Mouse (Mus musculus) C2C12 (cell line): ENCODE measurements at regions not wholly inside any gene's neighbourhood (a gene's known extent, or its start where the extent isn't known, plus 50 kb on each side); places are given as distances from the start of the nearest gene placed in this dataset.

ENCODE experiments used
- H3K27me3 ChIP-seq: one replicate; pipeline ENCODE4 v1.6.1; 2011; ENCODE audit not compliant: control insufficient read depth, insufficient read depth, insufficient read length
- H3K36me3 ChIP-seq: one replicate; pipeline ENCODE4 v1.6.1; 2011; ENCODE audit not compliant: control insufficient read depth, insufficient read depth
- H3K4me3 ChIP-seq: one replicate; pipeline ENCODE4 v1.5.1; 2011; ENCODE audit warnings: mild to moderate bottlenecking, control low read depth; ENCODE audit not compliant: poor library complexity, insufficient read depth, severe bottlenecking
- H3K79me2 ChIP-seq: one replicate; pipeline ENCODE4 v1.6.1; 2011; ENCODE audit not compliant: control insufficient read depth, insufficient read depth
- H3K79me3 ChIP-seq: one replicate; pipeline ENCODE4 v1.6.1; 2011; ENCODE audit warnings: low read depth, control low read depth
- H3ac ChIP-seq: one replicate; pipeline ENCODE3; 2011; ENCODE audit warnings: low read depth; ENCODE audit not compliant: control insufficient read depth, insufficient read length
- CEBPB ChIP-seq: IDR thresholded peaks from one replicate; pipeline ENCODE4 v1.6.1; 2011; ENCODE audit warnings: low read depth, mild to moderate bottlenecking, control low read depth, moderate library complexity
- CTCF ChIP-seq: IDR thresholded peaks from one replicate; pipeline ENCODE4 v1.5.1; 2011; ENCODE audit not compliant: control insufficient read depth, insufficient read depth, insufficient read length
- FOSL1 ChIP-seq: IDR thresholded peaks from one replicate; pipeline ENCODE4 v1.8.0; 2011; ENCODE audit warnings: mild to moderate bottlenecking, low read length; ENCODE audit not compliant: poor library complexity, insufficient read depth, severe bottlenecking
- MAX ChIP-seq: IDR thresholded peaks from one replicate; pipeline ENCODE4 v1.6.1; 2011; ENCODE audit warnings: mild to moderate bottlenecking, control low read depth
- MYOD1 ChIP-seq: IDR thresholded peaks from one replicate; pipeline ENCODE4 v1.6.1; 2011; ENCODE audit warnings: low read depth; ENCODE audit not compliant: control insufficient read depth, insufficient read length
- MYOG ChIP-seq: IDR thresholded peaks from one replicate; pipeline ENCODE4 v1.6.1; 2011; ENCODE audit not compliant: control insufficient read depth, insufficient read length; ENCODE audit errors: extremely low read depth
- USF1 ChIP-seq: IDR thresholded peaks from one replicate; pipeline ENCODE4 v1.6.1; 2011; ENCODE audit warnings: low read depth, mild to moderate bottlenecking, control low read depth, moderate library complexity

DNA sequence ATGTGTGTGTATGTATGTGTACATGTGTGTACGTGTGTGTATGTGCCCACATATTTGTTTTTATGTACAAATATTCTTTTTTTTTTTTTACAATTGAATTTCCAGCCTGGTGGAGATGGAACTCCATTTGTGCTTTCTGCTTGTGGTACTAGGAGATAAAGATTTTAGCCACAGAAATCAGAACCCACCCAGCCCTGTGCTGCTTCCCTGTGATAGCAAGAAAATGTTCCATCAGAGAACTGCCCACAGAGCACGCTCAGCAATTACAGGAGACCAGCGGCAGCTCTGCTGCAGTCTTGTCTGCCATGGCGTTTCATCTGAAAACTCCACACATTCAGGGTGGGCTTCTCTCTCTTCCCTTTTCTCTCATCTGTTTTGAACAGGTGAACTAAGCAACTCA, 118.7 kb upstream of the L3mbtl4 start:
- Histone ChIP-seq H3K27me3 (no peaks in the 10 kb centered on the region), H3K79me2 (no peaks in the 10 kb centered on the region), H3K36me3 (no peaks in the 10 kb centered on the region), H3K4me3 (no peak overlapping the region), H3K79me3 (no peaks in the 10 kb centered on the region), H3ac (no peak overlapping the region)
- TF ChIP-seq FOSL1, result no peak
- TF ChIP-seq MYOD1, result no peak
- no peak for TF ChIP-seq MAX
- no peak for TF ChIP-seq CTCF

GRCm38 (mm10) chr17:68158172-68158651, 115.4 kb upstream of the L3mbtl4 start:
- no peaks in the 10 kb centered on the region for H3K79me3 ChIP-seq
- H3K36me3 ChIP-seq, result no peaks in the 10 kb centered on the region
- no peak overlapping the region for H3ac ChIP-seq
- no peak overlapping the region for H3K4me3 ChIP-seq
- no peak for TF ChIP-seq MYOG
- TF ChIP-seq USF1, result no peak
- no peak for TF ChIP-seq FOSL1
- no peak for TF ChIP-seq CEBPB
- no peak for TF ChIP-seq CTCF
- no peak for TF ChIP-seq MAX
- no peak for TF ChIP-seq MYOD1
- H3K79me2 ChIP-seq, result no peaks in the 10 kb centered on the region
- H3K27me3 ChIP-seq, result no peaks in the 10 kb centered on the region

- Histone ChIP-seq H3K27me3 (no peaks in the 10 kb centered on the region), H3K79me2 (no peaks in the 10 kb centered on the region), H3K79me3 (no peaks in the 10 kb centered on the region), H3K4me3 (no peak overlapping the region), H3K36me3 (no peaks in the 10 kb centered on the region), H3ac (no peak overlapping the region)
- TF ChIP-seq CEBPB, result no peak
- TF ChIP-seq USF1, result peak; percentile 50
- TF ChIP-seq MYOG, result no peak
- no peak for TF ChIP-seq MYOD1
Measured at GRCm38 (mm10) chr17:68161107-68161506, 112.5 kb upstream of the L3mbtl4 start.

GRCm38 (mm10) chr17:68163545-68163944, 110.1 kb upstream of the L3mbtl4 start:
- Histone ChIP-seq H3ac (no peak overlapping the region), H3K4me3 (no peak overlapping the region), H3K79me3 (no peaks in the 10 kb centered on the region), H3K27me3 (no peaks in the 10 kb centered on the region), H3K79me2 (no peaks in the 10 kb centered on the region), H3K36me3 (no peaks in the 10 kb centered on the region)
- TF ChIP-seq USF1 (no peak), MAX (peak; percentile 82), FOSL1 (no peak), MYOD1 (no peak), CTCF (no peak)

- Histone ChIP-seq H3K4me3 (no peak overlapping the region), H3K79me3 (no peaks in the 10 kb centered on the region), H3K27me3 (no peaks in the 10 kb centered on the region), H3ac (no peak overlapping the region), H3K36me3 (no peaks in the 10 kb centered on the region), H3K79me2 (no peaks in the 10 kb centered on the region)
- TF ChIP-seq MYOG (no peak), CEBPB (no peak), CTCF (no peak), MYOD1 (no peak), MAX (no peak), USF1 (no peak), FOSL1 (no peak)
Measured at GRCm38 (mm10) chr17:68164666-68165065, 108.9 kb upstream of the L3mbtl4 start.

GRCm38 (mm10) chr17:68165171-68165825, 108.3 kb upstream of the L3mbtl4 start:
- no peaks in the 10 kb centered on the region for H3K27me3 ChIP-seq
- TF ChIP-seq MAX, result no peak
- TF ChIP-seq FOSL1, result peak; percentile 29
- no peak overlapping the region for H3ac ChIP-seq
- no peaks in the 10 kb centered on the region for H3K79me3 ChIP-seq
- H3K79me2 ChIP-seq, result no peaks in the 10 kb centered on the region
- no peaks in the 10 kb centered on the region for H3K36me3 ChIP-seq
- H3K4me3 ChIP-seq, result no peak overlapping the region

GRCm38 (mm10) chr17:68166397-68166796, 107.2 kb upstream of the L3mbtl4 start:
- H3K4me3 ChIP-seq, result no peak overlapping the region
- no peaks in the 10 kb centered on the region for H3K36me3 ChIP-seq
- no peaks in the 10 kb centered on the region for H3K27me3 ChIP-seq
- H3ac ChIP-seq, result no peak overlapping the region
- TF ChIP-seq MYOG (no peak), CEBPB (no peak), CTCF (no peak), MYOD1 (no peak), FOSL1 (no peak), USF1 (no peak), MAX (no peak)
- H3K79me2 ChIP-seq, result no peaks in the 10 kb centered on the region
- H3K79me3 ChIP-seq, result no peaks in the 10 kb centered on the region
